Mouse (Mus musculus) neural tube, embryonic 15.5 days (tissue): Measurements from ENCODE around the gene Csf3. TPM values are rescaled to one million over a fixed set of nuclear protein-coding genes. Genes with fewer than 3 reads are reported as not detected.
A peak's percentile ranks its signal among the peaks of the same experiment; 100 is the strongest.

Experiments used
- ATAC-seq: fragments of 200-750 bp; cut with Nextera tagmentation; 2 replicates; pipeline ENCODE4 v1.8.0; 2017; ENCODE audit warnings: mild to moderate bottlenecking, moderate TSS enrichment, moderate library complexity; ENCODE audit not compliant: low FRiP score
- H3K27ac ChIP-seq: fragments of 300-500 bp; sonication (generic); replicated peaks from 2 replicates; pipeline ENCODE4 v1.5.1; 2015; ENCODE audit warnings: mild to moderate bottlenecking, inconsistent platforms
- H3K27me3 ChIP-seq: fragments of 300-500 bp; sonication (generic); replicated peaks from 2 replicates; pipeline ENCODE4 v1.6.1; 2015; ENCODE audit warnings: inconsistent platforms
- H3K36me3 ChIP-seq: fragments of 300-500 bp; sonication (generic); 2 replicates; pipeline ENCODE4 v1.6.1; 2015; ENCODE audit warnings: inconsistent platforms
- H3K4me1 ChIP-seq: fragments of 300-500 bp; sonication (generic); 2 replicates; pipeline ENCODE4 v1.6.1; 2015; ENCODE audit warnings: inconsistent platforms
- H3K4me2 ChIP-seq: fragments of 300-500 bp; sonication (generic); 2 replicates; pipeline ENCODE4 v1.6.1; 2015; ENCODE audit warnings: inconsistent platforms, mild to moderate bottlenecking, moderate library complexity
- H3K4me3 ChIP-seq: fragments of 300-500 bp; sonication (generic); replicated peaks from 2 replicates; pipeline ENCODE4 v1.5.1; 2015; ENCODE audit warnings: mild to moderate bottlenecking, inconsistent platforms
- H3K9ac ChIP-seq: fragments of 300-500 bp; sonication (generic); replicated peaks from 2 replicates; pipeline ENCODE4 v1.6.1; 2015; ENCODE audit warnings: mild to moderate bottlenecking, inconsistent platforms
- H3K9me3 ChIP-seq: fragments of 300-500 bp; sonication (generic); replicated peaks from 2 replicates; pipeline ENCODE4 v1.6.1; 2016; ENCODE audit warnings: inconsistent platforms
- WGBS: fragments of 180-500 bp; shearing (Covaris S2); methylation state at CpG from one replicate; pipeline ENCODE4 v1.1.7; 2015; ENCODE audit warnings: mixed read lengths; 5-methylcytosine and 5-hydroxymethylcytosine counted together
- polyA plus RNA-seq: library from polyadenylated mRNA; unstranded; fragments of >200 nt; fragmentation: Nextera tagmentation; extraction: Ambion mirVana; gene quantifications from 2 replicates; pipeline ENCODE4 v1.2.1, GENCODE M21; 2015

Gene Csf3
- polyA plus RNA-seq, 1 experiment from 2014 or later, result not detected

DNA sequence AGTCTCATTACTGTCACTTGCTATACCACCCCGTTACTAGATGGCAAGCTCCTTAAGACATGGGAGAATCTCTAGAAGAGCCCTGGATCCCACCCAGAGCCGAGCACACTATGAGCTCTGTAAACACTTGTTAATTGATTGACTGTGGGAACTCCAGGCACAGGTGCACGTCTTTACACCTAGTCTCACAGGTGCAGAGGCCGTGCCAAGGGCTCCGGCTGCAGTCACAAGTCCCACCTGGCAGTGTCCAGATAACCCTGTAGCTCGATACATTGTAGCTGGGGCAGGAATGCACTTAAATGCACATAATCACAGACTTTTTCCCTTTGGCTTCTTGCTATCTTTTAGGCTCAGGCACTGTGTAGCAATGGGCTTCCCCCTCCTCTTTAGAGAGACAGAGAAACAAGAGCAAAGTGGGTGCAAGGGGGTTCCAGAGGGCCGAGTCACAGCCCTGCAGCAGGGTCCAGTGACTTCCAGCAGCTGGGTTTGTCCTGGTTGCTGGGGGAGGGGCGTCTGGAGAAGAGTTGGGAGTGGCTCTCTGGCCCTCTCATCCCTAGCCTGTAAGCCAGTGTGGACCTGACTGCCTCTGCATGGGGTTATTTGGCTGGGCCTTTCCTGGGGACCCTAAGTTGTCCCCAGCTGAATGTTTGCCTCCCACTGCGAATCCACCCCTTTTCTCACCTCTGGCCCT is 42.7 kb downstream of the Csf3 start:
- no peak for ATAC-seq
- H3K27me3 ChIP-seq, result no peaks in the 10 kb centered on the region
- H3K9ac ChIP-seq, result peak overlapping the region; percentile 98

DNA sequence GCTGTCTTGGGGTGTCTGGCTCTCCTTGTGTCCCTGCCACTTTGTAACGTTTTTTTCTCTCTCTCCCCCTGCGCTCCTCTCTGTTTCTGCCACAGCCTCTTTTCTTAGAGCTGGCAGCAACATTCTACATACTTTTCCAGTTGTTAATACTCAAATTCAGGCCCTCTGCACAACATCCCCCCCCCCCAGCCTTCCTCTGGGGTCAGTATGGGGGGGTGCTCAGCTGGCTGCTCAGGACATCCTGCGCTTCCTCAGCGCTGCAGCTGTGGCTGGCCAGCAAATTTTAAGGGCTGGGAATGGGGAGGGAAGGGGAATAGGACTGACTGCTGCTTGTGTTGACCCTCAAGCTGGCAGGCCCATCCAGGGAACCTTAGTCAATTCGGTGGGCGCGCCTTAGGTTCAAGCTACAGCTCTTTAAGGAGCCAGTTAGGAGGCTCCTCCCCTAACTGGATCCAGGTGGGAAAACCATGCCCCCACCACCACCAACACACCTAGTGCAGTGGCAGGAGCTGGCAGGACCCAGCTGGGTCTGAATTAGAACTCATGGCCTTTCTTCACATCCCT is 43.5 kb downstream of the Csf3 start:
- Histone ChIP-seq H3K4me1 (peaks cover 82% of the 10 kb centered on the region), H3K9me3 (no peaks in the 10 kb centered on the region), H3K27me3 (no peaks in the 10 kb centered on the region), H3K4me2 (peak overlapping the region; percentile 94), H3K36me3 (no peaks in the 10 kb centered on the region), H3K4me3 (peak overlapping the region; percentile 92), H3K9ac (peak overlapping the region; percentile 98; the same call in 1 of the 2 replicates), H3K27ac (peak overlapping the region; percentile 99)
- 36% methylated on average over 7 of the region's 7 CpGs for WGBS
- ATAC-seq, result no peak

More for the DNA sequence above, 42.7 kb downstream of the Csf3 start:
- H3K27ac ChIP-seq, result peak overlapping the region; percentile 99
- H3K4me2 ChIP-seq, result peak overlapping the region; percentile 94
- no peaks in the 10 kb centered on the region for H3K9me3 ChIP-seq
- peaks cover 82% of the 10 kb centered on the region for H3K4me1 ChIP-seq
- H3K4me3 ChIP-seq, result peak overlapping the region; percentile 92
- 6% methylated on average over 9 of the region's 9 CpGs for whole genome bisulfite sequencing
- H3K36me3 ChIP-seq, result no peaks in the 10 kb centered on the region

GRCm38 (mm10) chr11:98745932-98746853 is 45.1 kb downstream of the Csf3 start:
- 44% methylated on average over 12 of the region's 12 CpGs for WGBS
- Histone ChIP-seq H3K4me1 (peaks cover 83% of the 10 kb centered on the region), H3K9ac (peak overlapping the region; percentile 31), H3K27me3 (no peaks in the 10 kb centered on the region), H3K9me3 (no peaks in the 10 kb centered on the region), H3K4me2 (peak overlapping the region; percentile 94), H3K27ac (peak overlapping the region; percentile 84), H3K4me3 (peak overlapping the region; percentile 31), H3K36me3 (no peaks in the 10 kb centered on the region)
- no peak for ATAC-seq

- ATAC-seq, result peak; percentile 58
- 4% methylated on average over 18 of the region's 19 CpGs for WGBS
- peak overlapping the region; percentile 31 for H3K4me3 ChIP-seq
- peak overlapping the region; percentile 94 for H3K4me2 ChIP-seq
- H3K4me1 ChIP-seq, result peaks cover 92% of the 10 kb centered on the region
- no peaks in the 10 kb centered on the region for H3K9me3 ChIP-seq
- H3K36me3 ChIP-seq, result no peaks in the 10 kb centered on the region
- H3K27me3 ChIP-seq, result no peaks in the 10 kb centered on the region
- peak overlapping the region; percentile 31 for H3K9ac ChIP-seq
- H3K27ac ChIP-seq, result peak overlapping the region; percentile 84
These were observed 46.0 kb downstream of the Csf3 start for GRCm38 (mm10) chr11:98746855-98747693.

- ATAC-seq, result no peak
- Histone ChIP-seq H3K9me3 (no peaks in the 10 kb centered on the region), H3K27ac (peak overlapping the region; percentile 89), H3K4me3 (peak overlapping the region; percentile 27), H3K4me2 (peak overlapping the region; percentile 94), H3K36me3 (no peaks in the 10 kb centered on the region), H3K4me1 (peaks cover 98% of the 10 kb centered on the region), H3K9ac (peak overlapping the region; percentile 47), H3K27me3 (no peaks in the 10 kb centered on the region)
- 8% methylated on average over 6 of the region's 6 CpGs for WGBS
These were observed 46.9 kb downstream of the Csf3 start for GRCm38 (mm10) chr11:98747804-98748505.

DNA sequence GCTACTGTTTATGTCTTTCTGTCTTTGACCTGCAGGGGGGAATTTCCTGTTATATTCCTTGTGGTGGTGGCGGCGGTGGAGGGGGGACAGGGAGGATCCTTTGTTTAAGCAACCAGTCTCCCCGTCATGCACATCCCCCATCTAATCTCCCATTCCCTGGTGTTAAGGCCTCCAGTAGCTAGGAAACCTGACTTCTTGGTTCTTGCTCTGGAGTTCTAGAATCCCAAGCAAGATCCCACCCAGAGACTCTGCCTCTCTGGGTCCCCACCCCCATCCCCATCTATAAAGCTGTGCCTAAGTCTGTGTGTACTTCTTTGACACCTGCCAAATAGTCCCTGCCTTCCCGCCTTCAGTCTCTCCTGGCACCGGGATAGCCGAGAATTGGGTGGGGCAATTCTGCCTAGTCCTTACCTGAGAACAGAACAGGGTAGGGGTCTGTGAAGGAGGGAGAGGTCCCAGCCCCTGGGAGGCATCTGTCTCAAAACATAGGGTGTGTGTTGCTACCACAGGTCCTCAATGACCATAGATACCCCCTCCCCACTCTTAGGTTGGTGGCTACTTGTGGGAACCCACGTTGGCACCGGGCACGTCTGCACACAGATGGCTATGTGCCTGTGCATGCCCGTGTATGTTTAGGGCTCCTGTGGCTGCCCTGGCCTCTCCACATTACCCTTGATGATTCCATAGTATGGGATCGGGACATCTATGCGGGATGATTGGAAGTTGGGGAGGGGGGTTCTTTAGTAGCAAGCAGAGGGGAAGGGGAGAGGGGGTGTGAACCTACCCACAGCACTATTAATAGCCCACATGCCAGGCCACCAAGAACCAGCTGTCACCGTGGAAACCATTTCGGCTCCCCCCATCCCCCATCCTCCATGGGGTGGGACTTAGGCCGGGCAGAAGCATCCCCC is 47.7 kb downstream of the Csf3 start:
- WGBS, result 13% methylated on average over 15 of the region's 15 CpGs

GRCm38 (mm10) chr11:98749716-98750115 is 48.7 kb downstream of the Csf3 start:
- Histone ChIP-seq H3K4me1 (peaks cover 99% of the 10 kb centered on the region), H3K27ac (peak overlapping the region; percentile 89), H3K9me3 (no peaks in the 10 kb centered on the region), H3K9ac (peak overlapping the region; percentile 47), H3K27me3 (no peaks in the 10 kb centered on the region), H3K4me3 (peak overlapping the region; percentile 27; the same call in 1 of the 2 replicates), H3K36me3 (0 out of 2 replicates have a peak, but pooled peaks cover 9% of the 10 kb centered on the region), H3K4me2 (peak overlapping the region; percentile 94)
- no peak for ATAC-seq
- 8% methylated on average over 5 of the region's 5 CpGs for WGBS

More for the DNA sequence above, 47.7 kb downstream of the Csf3 start:
- Histone ChIP-seq H3K36me3 (0 out of 2 replicates have a peak, but pooled peaks cover 4% of the 10 kb centered on the region), H3K9ac (peak overlapping the region; percentile 47), H3K27ac (peak overlapping the region; percentile 89), H3K27me3 (no peaks in the 10 kb centered on the region), H3K4me2 (peak overlapping the region; percentile 94), H3K4me3 (peak overlapping the region; percentile 27), H3K4me1 (peaks cover 99% of the 10 kb centered on the region), H3K9me3 (no peaks in the 10 kb centered on the region)
- no peak for ATAC-seq

DNA sequence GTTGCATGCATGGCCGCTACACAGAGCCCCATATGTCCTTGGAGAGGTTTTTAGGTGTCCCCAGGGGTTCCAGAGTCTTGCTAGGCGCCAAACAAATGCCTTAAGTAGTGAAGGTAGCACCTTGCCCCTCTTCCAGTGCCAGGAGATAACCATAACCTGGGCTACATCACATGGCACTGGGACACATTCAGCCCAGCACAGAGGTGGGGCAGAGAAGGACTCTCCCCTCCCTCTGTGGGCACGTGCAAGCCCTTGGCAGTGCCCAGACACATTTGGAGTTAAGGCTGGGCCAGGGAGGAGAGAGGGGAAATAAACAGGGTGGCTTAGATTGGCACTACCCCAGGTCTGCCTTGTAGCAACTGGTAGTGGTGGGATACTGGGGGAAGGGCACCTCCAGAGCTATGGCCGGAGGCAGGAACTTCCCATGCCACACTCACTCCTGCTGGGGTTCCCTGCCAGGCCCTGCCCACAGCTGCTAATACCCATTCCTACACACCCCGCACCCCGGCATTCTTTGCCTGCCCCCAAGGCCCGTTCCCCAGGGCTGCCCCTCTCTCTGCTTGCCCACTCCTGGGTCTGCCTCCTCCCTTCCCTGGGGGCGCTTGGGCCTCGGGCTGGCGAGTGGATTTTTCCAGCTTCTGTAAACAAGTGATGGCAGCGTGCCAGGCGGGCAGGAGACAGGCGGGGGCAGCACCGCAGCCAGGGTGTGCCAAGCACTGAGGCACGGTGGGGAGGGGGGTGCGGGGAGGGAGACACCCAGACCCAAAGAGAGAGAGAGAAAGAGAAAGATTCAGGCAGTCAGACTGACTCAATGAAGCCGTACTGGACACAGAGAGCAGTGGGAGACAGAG is 49.5 kb downstream of the Csf3 start:
- Histone ChIP-seq H3K36me3 (0 out of 2 replicates have a peak, but pooled peaks cover 13% of the 10 kb centered on the region), H3K9me3 (no peaks in the 10 kb centered on the region), H3K4me1 (peaks cover 95% of the 10 kb centered on the region), H3K4me2 (peak overlapping the region; percentile 94), H3K9ac (peak overlapping the region; percentile 3; the same call in 1 of the 2 replicates), H3K27ac (peak overlapping the region; percentile 89), H3K4me3 (0 out of 2 replicates have a peak overlapping the region, but pooled peaks have one; percentile 27), H3K27me3 (no peaks in the 10 kb centered on the region)
- 15% methylated on average over 17 of the region's 17 CpGs for WGBS
- ATAC-seq, result peak; percentile 49

DNA sequence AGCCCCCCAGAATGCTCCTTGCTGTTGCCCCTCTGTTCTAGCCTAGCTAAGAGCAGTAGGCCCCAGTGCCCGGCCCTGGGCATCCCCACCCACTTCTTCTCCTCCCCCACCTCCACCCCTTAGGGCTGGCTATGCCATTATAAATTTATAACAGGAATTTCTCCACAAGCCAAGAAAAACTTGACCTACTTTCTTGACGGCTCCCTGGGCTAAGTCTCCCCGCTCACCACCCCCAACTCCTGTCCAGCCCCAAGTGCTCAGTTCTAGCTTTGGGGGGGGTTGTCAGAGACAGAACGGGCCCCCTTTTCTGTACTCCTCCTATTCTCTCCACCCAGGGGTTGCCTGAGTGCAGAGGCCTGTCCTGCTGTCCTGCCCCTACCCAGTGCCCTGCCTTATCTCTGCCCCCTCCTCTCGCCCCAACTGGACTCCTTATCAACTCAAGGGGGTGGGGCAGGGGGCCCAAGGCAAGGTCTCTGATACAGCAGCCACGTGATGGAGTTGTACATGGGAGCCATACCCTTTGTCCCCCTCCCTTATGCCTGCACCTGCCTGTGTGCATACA is 50.2 kb downstream of the Csf3 start:
- ATAC-seq, result no peak
- WGBS, result 24% methylated on average over 6 of the region's 6 CpGs
- no peak overlapping the region for H3K4me3 ChIP-seq

More for the DNA sequence above, 50.2 kb downstream of the Csf3 start:
- Histone ChIP-seq H3K9me3 (no peaks in the 10 kb centered on the region), H3K4me1 (peaks cover 92% of the 10 kb centered on the region), H3K4me2 (peak overlapping the region; percentile 94), H3K36me3 (peaks cover 16% of the 10 kb centered on the region; the same call in 1 of the 2 replicates), H3K27ac (peak overlapping the region; percentile 89), H3K27me3 (no peaks in the 10 kb centered on the region), H3K9ac (peak overlapping the region; percentile 3)
